Mouse (Mus musculus): Measurements from ENCODE around the gene Cend1.
A peak's percentile ranks its signal among the peaks of the same experiment; 100 is the strongest.

GRCm38 (mm10) chr7:141429310-141429709 is at the start of gene Cend1:
- peak; percentile 42 for TF ChIP-seq POLR2A (IDR thresholded peaks at IDR 0.05; ENCODE audit: low read depth, low read length)
- no peak for TF ChIP-seq CTCF (IDR thresholded peaks at IDR 0.05; ENCODE audit: borderline replicate concordance, insufficient read depth, low read length)
